Mouse (Mus musculus) spleen, adult 2 months (tissue): Measurements from ENCODE around the gene Elf4.

Source experiments
- CTCF ChIP-seq: fragments of 200-500 bp; IDR thresholded peaks from 2 replicates; pipeline ENCODE4 v1.5.1; 2011; ENCODE audit warnings: mild to moderate bottlenecking, inconsistent platforms; ENCODE audit not compliant: insufficient read depth, insufficient read length, insufficient replicate concordance; ENCODE audit errors: extremely low read depth
- POLR2A ChIP-seq: fragments of 200-500 bp; IDR thresholded peaks from 2 replicates; pipeline ENCODE4 v1.6.1; 2011; ENCODE audit warnings: low read depth, low read length, inconsistent platforms

DNA sequence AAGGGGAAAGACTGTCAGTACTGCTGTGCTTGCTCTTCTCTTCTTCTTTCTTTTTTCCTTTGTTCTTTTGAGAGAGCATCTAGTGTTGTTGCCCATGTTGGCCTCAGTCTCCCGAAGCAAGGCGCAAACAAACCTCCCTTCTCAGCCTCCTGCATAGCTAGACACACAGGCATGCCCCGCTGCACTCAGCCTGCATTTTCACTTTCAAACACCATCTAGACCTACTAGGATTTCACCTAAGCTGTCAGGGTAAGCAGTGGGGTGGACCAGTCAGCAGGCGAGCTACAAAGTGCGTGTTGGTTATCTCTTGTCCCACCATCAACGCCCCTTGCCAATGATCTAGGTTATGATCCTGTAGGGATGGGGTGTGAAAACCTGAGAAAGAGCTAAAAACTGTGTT, 21.4 kb downstream of the Elf4 start:
- TF ChIP-seq CTCF (no peak), POLR2A (no peak)
